Mouse (Mus musculus) embryonic facial prominence, embryonic 11.5 days (tissue): ENCODE data around the gene Nckap5l. TPM values are rescaled to one million over a fixed set of nuclear protein-coding genes. Genes with fewer than 3 reads are reported as not detected.
"Not testable (repeated sequence)": the region's sequence is repeated elsewhere in the genome, so short reads cannot be mapped to it uniquely, and the experiment has no call there.

Experiments
- ATAC-seq: fragments of 200-750 bp; cut with Nextera tagmentation; replicated peaks from 2 replicates; pipeline ENCODE4 v1.8.0; 2017; ENCODE audit warnings: low read depth; ENCODE audit not compliant: insufficient number of reproducible peaks, low FRiP score, low TSS enrichment
- DNase-seq: peaks from one replicate; pipeline ENCODE4 v3.0.0-alpha.2; 2015; ENCODE audit warnings: low spot score
- H3K27ac ChIP-seq: fragments of 300-500 bp; sonication (generic); replicated peaks from 2 replicates; pipeline ENCODE4 v1.5.1; 2014; ENCODE audit warnings: mild to moderate bottlenecking, low read depth, low read length, control low read depth
- H3K27me3 ChIP-seq: fragments of 300-500 bp; sonication (generic); 2 replicates; pipeline ENCODE4 v1.6.1; 2014; ENCODE audit warnings: mild to moderate bottlenecking, low read length, moderate library complexity, mixed read lengths; ENCODE audit not compliant: control insufficient read depth, insufficient read depth
- H3K36me3 ChIP-seq: fragments of 300-500 bp; sonication (generic); replicated peaks from 2 replicates; pipeline ENCODE4 v1.6.1; 2014; ENCODE audit warnings: low read depth, mild to moderate bottlenecking, low read length, moderate library complexity, mixed read lengths; ENCODE audit not compliant: control insufficient read depth, insufficient read depth
- H3K4me1 ChIP-seq: fragments of 300-500 bp; sonication (generic); 2 replicates; pipeline ENCODE4 v1.6.1; 2014; ENCODE audit warnings: low read length, mixed read lengths; ENCODE audit not compliant: control insufficient read depth, insufficient read depth
- H3K4me2 ChIP-seq: fragments of 300-500 bp; sonication (generic); 2 replicates; pipeline ENCODE4 v1.6.1; 2014; ENCODE audit warnings: low read depth, mild to moderate bottlenecking, control low read depth, low read length, moderate library complexity
- H3K4me3 ChIP-seq: fragments of 300-500 bp; sonication (generic); 2 replicates; pipeline ENCODE4 v1.5.1; 2014; ENCODE audit warnings: low read depth, low read length, control low read depth
- H3K9ac ChIP-seq: fragments of 300-500 bp; sonication (generic); replicated peaks from 2 replicates; pipeline ENCODE4 v1.6.1; 2014; ENCODE audit warnings: mild to moderate bottlenecking, control low read depth, low read length
- H3K9me3 ChIP-seq: fragments of 300-500 bp; sonication (generic); replicated peaks from 2 replicates; pipeline ENCODE4 v1.6.1; 2016; ENCODE audit warnings: mild to moderate bottlenecking, low read length, inconsistent platforms, mixed read lengths; ENCODE audit not compliant: control insufficient read depth
- WGBS: fragments of 180-500 bp; shearing (Covaris S2); extraction: QIAGEN DNeasy Blood & Tissue Kit; methylation state at CpG from one replicate; pipeline ENCODE4 v1.1.7; 2014; 5-methylcytosine and 5-hydroxymethylcytosine counted together
- polyA plus RNA-seq: library from polyadenylated mRNA; unstranded; fragments of >200 nt; fragmentation: Nextera tagmentation; extraction: Ambion mirVana; gene quantifications from 2 replicates; pipeline ENCODE4 v1.2.1, GENCODE M21; 2014

Gene Nckap5l
- polyA plus RNA-seq, 1 experiment from 2014 or later, result 9.0 TPM

DNA sequence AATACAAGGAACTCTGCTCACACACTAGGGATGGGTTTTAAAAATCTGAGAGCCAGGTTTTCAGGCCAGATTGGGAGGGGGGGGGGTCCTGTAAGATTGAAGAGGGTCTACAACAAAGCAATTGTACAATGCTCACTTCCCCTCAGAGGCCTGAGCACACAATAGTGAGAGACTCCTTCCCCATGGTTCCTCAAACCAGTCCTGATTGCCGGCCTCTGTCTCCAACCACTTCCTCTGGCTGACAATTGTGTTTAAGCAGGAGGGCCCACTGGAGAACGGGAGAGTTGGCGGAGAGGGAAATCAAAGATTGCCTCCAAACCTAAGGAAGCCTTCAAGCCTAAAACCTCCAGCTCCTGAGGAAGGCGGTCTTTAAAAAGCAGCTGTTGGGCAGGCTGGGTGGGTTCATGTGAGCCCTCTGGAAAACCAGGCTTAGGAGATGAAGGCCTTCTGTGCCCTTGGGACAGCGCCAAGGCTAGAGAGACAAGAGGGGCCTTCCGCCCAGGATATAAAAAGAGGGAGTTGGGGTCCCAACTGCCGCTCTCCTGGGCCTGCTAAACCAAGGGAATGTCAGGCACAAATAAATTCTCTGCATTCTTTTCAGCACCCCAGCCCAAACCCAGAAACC, 1.1 kb downstream of the Nckap5l start:
- Histone ChIP-seq H3K36me3 (no peaks in the 10 kb centered on the region), H3K9me3 (no peaks in the 10 kb centered on the region), H3K4me3 (peak overlapping the region; percentile 92), H3K27ac (peak overlapping the region; percentile 89), H3K4me1 (no peaks in the 10 kb centered on the region; the same call in 1 of the 2 replicates), H3K4me2 (peak overlapping the region; percentile 79), H3K9ac (peak overlapping the region; percentile 78), H3K27me3 (no peaks in the 10 kb centered on the region)
- no peak for ATAC-seq
- 20% methylated on average over 7 of the region's 7 CpGs for WGBS
- DNase-seq, result no peak

DNA sequence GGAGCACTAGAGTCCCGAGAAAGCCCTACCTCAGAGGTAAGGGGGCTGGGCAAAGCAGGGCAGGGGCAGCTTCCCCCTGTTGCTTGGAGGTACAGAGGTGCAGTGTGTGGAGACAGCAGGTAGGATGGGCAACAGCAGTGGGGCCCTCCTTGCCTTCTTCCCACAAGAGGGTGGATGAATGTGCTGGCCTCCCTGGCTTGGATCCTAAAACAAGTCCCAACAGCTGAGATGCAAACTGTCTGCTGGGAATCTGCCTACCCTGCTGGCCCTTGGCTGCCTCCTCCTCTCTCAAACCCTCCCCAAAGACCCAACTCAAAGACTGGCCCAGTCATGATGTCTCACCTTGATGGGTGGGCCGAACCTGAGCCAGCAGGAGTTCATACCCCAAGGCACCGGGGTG, 2.1 kb downstream of the Nckap5l start:
- no peak for ATAC-seq
- H3K27ac ChIP-seq, result no peak overlapping the region
- H3K27me3 ChIP-seq, result no peaks in the 10 kb centered on the region
- H3K4me3 ChIP-seq, result no peak overlapping the region
- DNase-seq, result no peak
- H3K36me3 ChIP-seq, result no peaks in the 10 kb centered on the region
- no peaks in the 10 kb centered on the region for H3K9me3 ChIP-seq
- no peaks in the 10 kb centered on the region; the same call in 1 of the 2 replicates for H3K4me1 ChIP-seq
- H3K9ac ChIP-seq, result peak overlapping the region; percentile 18
- WGBS, result 93% methylated on average over 3 of the region's 3 CpGs
- no peak overlapping the region for H3K4me2 ChIP-seq

DNA sequence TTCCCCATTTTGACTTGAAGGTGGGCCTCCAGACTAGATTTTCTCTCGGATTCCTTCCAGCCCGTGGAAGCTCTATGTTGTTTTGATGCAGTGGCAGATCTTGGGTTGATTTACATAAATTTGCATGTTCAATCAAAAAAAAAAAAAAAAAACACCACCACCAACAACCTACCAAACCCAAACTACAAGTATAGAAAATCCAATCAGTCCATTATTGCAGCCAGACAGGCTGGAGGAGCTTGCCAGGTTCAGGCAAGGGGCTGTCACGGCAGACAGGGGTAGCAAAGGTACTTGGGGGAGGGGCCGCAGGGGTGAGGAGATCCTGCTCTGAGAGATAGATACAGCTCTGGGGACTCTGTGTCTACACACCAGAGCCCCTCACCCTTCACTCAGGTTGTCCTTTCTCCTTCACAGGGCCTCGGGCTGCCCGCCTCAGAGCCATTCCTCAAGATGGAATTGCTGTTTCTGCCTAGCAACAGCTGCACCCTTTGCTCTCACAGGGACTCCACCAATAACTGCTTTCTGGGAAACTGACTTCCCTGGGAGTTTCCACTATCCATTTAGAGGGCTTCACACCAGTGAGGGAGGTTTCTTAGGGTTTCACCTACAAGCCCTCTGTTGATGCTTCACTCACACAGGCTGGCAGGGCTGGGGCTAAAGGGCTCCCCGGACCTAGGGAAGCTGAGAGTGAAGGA, 2.8 kb downstream of the Nckap5l start:
- Histone ChIP-seq H3K27me3 (no peaks in the 10 kb centered on the region), H3K27ac (no peak overlapping the region), H3K9me3 (no peaks in the 10 kb centered on the region), H3K4me1 (no peaks in the 10 kb centered on the region; the same call in 1 of the 2 replicates), H3K9ac (no peak overlapping the region; the same call in 1 of the 2 replicates), H3K4me2 (no peak overlapping the region), H3K36me3 (no peaks in the 10 kb centered on the region; the same call in 1 of the 2 replicates), H3K4me3 (no peak overlapping the region)
- ATAC-seq (no peak), DNase-seq (no peak)
- WGBS, result 84% methylated on average over 7 of the region's 7 CpGs

DNA sequence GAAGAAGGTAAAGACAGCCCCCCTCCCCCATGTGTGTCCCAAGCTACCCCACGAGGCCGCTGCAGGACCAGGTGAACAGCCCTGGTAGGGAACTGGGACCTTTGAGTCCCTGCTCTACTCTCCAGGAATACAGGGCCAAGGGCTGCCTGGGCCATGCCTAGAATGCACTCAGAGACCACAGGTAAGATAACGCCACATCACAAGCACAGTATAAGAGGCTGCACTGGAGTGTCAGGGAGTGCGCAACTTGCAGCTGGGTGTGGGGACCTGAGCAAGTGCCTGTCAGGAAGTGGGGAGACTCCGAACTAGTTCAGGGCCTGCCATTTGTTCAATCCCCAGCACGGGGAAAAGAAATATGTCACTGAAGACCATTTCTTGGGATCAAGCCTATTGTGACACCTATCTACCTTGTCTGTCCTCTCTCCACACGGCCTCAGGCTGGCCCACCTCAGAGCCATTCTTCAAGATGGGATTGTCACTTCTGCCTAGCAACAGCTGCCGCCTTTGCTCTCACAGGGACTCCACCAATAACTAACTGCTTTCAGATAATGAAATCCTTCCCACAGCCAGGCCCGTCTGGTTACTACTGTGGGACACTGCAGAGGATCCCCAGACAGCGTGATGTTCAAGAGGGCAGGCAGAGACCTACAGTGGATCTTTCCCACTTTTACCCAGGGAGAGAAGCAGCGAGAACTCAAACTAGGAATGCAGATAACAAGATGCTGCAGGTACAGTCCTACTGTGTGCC, 4.2 kb downstream of the Nckap5l start:
- H3K36me3 ChIP-seq, result no peaks in the 10 kb centered on the region; the same call in 1 of the 2 replicates
- DNase-seq (no peak), ATAC-seq (no peak)
- no peaks in the 10 kb centered on the region for H3K9me3 ChIP-seq
- 81% methylated on average over 11 of the region's 11 CpGs for WGBS
- no peaks in the 10 kb centered on the region; the same call in 1 of the 2 replicates for H3K4me1 ChIP-seq
- H3K27me3 ChIP-seq, result no peaks in the 10 kb centered on the region
- H3K4me3 ChIP-seq, result no peak overlapping the region
- no peak overlapping the region for H3K27ac ChIP-seq
- H3K4me2 ChIP-seq, result no peak overlapping the region
- H3K9ac ChIP-seq, result no peak overlapping the region

DNA sequence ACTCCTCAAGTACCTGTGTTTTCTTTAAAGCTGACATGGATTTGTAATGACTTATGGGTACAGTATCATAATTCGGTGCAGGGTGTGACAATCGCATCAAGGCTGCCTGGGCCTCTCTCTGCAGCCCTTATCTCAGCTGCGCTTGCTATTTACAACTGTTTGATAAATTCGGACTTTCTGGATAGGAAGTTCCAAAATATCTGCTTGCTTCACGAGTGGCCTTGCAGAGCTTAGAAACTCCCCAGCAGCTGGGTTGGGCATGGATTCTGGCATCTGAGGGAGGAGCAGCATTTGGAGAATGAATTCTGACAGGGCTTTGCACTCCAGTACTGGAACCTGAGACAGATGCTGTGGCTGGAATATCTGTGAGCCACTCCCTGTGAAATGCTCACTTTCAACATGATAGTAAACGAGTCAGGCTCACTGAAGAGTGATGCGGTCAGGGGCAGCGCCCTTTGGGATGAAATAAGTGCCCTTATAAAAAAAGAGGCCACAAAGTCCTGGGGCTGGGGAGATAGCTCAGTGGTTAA, 7.7 kb downstream of the Nckap5l start:
- no peak for ATAC-seq
- no peak overlapping the region for H3K4me3 ChIP-seq
- H3K9me3 ChIP-seq, result no peaks in the 10 kb centered on the region
- no peak overlapping the region for H3K27ac ChIP-seq
- H3K4me2 ChIP-seq, result no peak overlapping the region
- no peak overlapping the region for H3K9ac ChIP-seq
- no peaks in the 10 kb centered on the region; the same call in 1 of the 2 replicates for H3K36me3 ChIP-seq
- no peaks in the 10 kb centered on the region for H3K27me3 ChIP-seq
- no peaks in the 10 kb centered on the region for H3K4me1 ChIP-seq
- 89% methylated on average over 8 of the region's 8 CpGs for WGBS
- DNase-seq, result no peak

DNA sequence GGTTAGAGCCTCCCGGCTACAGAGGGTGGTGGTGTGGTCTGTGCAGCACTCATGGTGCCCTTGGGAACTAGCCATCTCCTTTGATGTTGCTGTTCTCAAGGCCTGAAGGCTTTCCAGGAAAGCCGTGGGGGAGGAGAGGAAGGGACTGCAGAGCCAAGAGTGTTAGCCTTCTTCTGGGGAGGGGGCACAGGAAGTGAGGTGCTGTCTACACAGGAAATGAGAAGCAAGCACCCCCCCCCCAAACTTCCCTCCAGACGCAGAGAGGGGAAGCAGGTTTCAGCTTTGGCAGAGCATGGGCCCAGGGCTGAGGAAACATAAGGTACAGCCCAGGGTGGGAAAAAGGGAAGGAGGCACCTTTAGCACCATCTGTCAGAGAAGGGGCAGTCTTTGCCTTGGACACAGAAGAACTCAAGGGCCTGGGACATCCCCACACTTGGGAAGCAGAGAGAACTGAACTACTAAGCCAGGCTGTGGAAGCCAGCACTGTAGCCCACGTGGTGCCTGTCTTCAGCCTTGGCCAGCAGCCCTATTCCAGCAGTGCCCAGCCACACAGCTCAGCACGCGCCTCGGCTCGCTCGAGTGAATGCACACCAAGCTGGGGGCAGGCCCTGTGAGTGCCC, 8.3 kb downstream of the Nckap5l start:
- Histone ChIP-seq H3K4me1 (no peaks in the 10 kb centered on the region), H3K9me3 (no peaks in the 10 kb centered on the region), H3K9ac (no peak overlapping the region), H3K36me3 (no peaks in the 10 kb centered on the region; the same call in 1 of the 2 replicates), H3K4me2 (no peak overlapping the region), H3K27me3 (no peaks in the 10 kb centered on the region), H3K4me3 (no peak overlapping the region), H3K27ac (no peak overlapping the region)
- WGBS, result 73% methylated on average over 9 of the region's 9 CpGs
- DNase-seq (no peak), ATAC-seq (no peak)

DNA sequence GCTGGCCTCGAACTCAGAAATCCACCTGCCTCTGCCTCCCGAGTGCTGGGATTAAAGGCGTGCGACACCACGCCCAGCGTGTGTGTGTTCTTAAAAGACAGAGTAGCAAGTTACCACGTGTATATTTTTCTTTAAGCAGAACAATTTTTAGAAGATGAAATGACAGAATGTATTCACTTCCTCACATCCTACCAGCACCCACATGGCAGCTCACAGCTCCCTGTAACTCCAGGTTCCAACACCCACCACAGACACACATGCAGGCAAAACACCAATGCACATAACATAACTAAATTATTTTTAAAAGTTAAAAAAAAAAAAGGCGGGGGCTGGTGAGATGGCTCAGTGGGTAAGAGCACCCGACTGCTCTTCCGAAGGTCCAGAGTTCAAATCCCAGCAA, 11.4 kb downstream of the Nckap5l start:
- not testable (repeated sequence) for DNase-seq, ATAC-seq, H3K36me3 ChIP-seq

More for the DNA sequence above, 11.4 kb downstream of the Nckap5l start:
- H3K27ac ChIP-seq, H3K27me3 ChIP-seq, H3K4me2 ChIP-seq, H3K4me1 ChIP-seq, H3K9ac ChIP-seq, H3K4me3 ChIP-seq, H3K9me3 ChIP-seq: not testable (repeated sequence)
- 87% methylated on average over 10 of the region's 10 CpGs for WGBS
